Mouse (Mus musculus) embryonic fibroblast, embryonic 13.5 days (primary cell): ENCODE results near the gene Qrich1.

Source experiments
- CTCF ChIP-seq: IDR thresholded peaks from 2 replicates; pipeline ENCODE4 v1.5.1; 2011; ENCODE audit warnings: mild to moderate bottlenecking, control low read depth, low read length, moderate library complexity, borderline replicate concordance; ENCODE audit not compliant: insufficient read depth
- POLR2A ChIP-seq: IDR thresholded peaks from 2 replicates; pipeline ENCODE4 v1.6.1; 2011; ENCODE audit warnings: low read depth, mild to moderate bottlenecking, control low read depth, low read length, moderate library complexity

- no peak for TF ChIP-seq CTCF
- no peak; the same call in 1 of the 2 replicates for TF ChIP-seq POLR2A
Observed at GRCm38 (mm10) chr9:108517253-108517930, 786 bp downstream of the Qrich1 start.
